Mouse (Mus musculus) MEL (cell line): ENCODE data around the gene Slc41a1. TPM values are rescaled to one million over a fixed set of nuclear protein-coding genes. Genes with fewer than 3 reads are reported as not detected.
A peak's percentile ranks its signal among the peaks of the same experiment; 100 is the strongest.

Experiments
- DNase-seq: peaks from one replicate; pipeline ENCODE4 v3.0.0; 2011; ENCODE audit warnings: low read depth, low spot score
- H3K27ac ChIP-seq: 2 replicates; pipeline ENCODE4 v1.5.1; 2012; ENCODE audit warnings: low read depth, mild to moderate bottlenecking, control low read depth, low read length, moderate library complexity; ENCODE audit not compliant: control insufficient read depth
- H3K27me3 ChIP-seq, 2 experiments: fragments of 150-350 bp in 1 of 2; sonication (generic) in 1 of 2; 2 replicates each; pipeline ENCODE4 v1.6.1; 2012; ENCODE audit warnings: low read length in 2 of 2, mild to moderate bottlenecking in 2 of 2, improper control_type of control experiment in 1 of 2, moderate library complexity in 1 of 2; ENCODE audit not compliant: insufficient read depth in 2 of 2, control insufficient read depth in 1 of 2
- H3K36me3 ChIP-seq, 2 experiments: 2 replicates each; pipeline ENCODE4 v1.6.1; 2012 to 2014; ENCODE audit warnings: low read length in 2 of 2, improper control_type of control experiment in 1 of 2, inconsistent platforms in 1 of 2, mild to moderate bottlenecking in 1 of 2; ENCODE audit not compliant: insufficient read depth in 2 of 2, control insufficient read depth in 1 of 2
- H3K4me1 ChIP-seq, 2 experiments: fragments of 150-350 bp in 1 of 2; sonication (generic) in 1 of 2; 2 replicates each; pipeline ENCODE4 v1.6.1; 2012; ENCODE audit warnings: low read length in 2 of 2, improper control_type of control experiment in 1 of 2, mild to moderate bottlenecking in 1 of 2; ENCODE audit not compliant: insufficient read depth in 2 of 2, control insufficient read depth in 1 of 2
- H3K4me3 ChIP-seq, 2 experiments: fragments of 150-350 bp in 1 of 2; sonication (generic) in 1 of 2; 2 replicates each; pipeline ENCODE4 v1.5.1; 2012; ENCODE audit warnings: low read depth in 2 of 2, low read length in 2 of 2, mild to moderate bottlenecking in 2 of 2, moderate library complexity in 2 of 2, control low read depth in 1 of 2, improper control_type of control experiment in 1 of 2; ENCODE audit not compliant: control insufficient read depth in 1 of 2, insufficient read depth in 1 of 2
- H3K79me2 ChIP-seq: 2 replicates; pipeline ENCODE4 v1.6.1; 2012; ENCODE audit warnings: mild to moderate bottlenecking, low read length, moderate library complexity; ENCODE audit not compliant: control insufficient read depth, poor library complexity, insufficient read depth
- H3K9ac ChIP-seq: 2 replicates; pipeline ENCODE4 v1.6.1; 2012; ENCODE audit warnings: low read depth, mild to moderate bottlenecking, control low read depth, low read length, moderate library complexity; ENCODE audit not compliant: control insufficient read depth, poor library complexity, severe bottlenecking
- H3K9me3 ChIP-seq: fragments of 150-350 bp; sonication (generic); replicated peaks from 2 replicates; pipeline ENCODE4 v1.6.1; 2012; ENCODE audit warnings: mild to moderate bottlenecking, low read length, improper control_type of control experiment, moderate library complexity; ENCODE audit not compliant: insufficient read depth
- CHD1 ChIP-seq: IDR thresholded peaks from 2 replicates; pipeline ENCODE4 v1.6.1; 2012; ENCODE audit warnings: low read depth, mild to moderate bottlenecking, inconsistent platforms, low read length, improper control_type of control experiment
- CHD2 ChIP-seq: IDR thresholded peaks from 2 replicates; pipeline ENCODE4 v1.6.1; 2011; ENCODE audit warnings: low read length, improper control_type of control experiment
- CTCF ChIP-seq, 3 experiments: IDR thresholded peaks in 2 of 3; conservative IDR thresholded peaks in 1 of 3; 2 replicates each; pipeline ENCODE4 v1.5.1; 2011 to 2012; ENCODE audit warnings: low read length in 3 of 3, low read depth in 2 of 3, mild to moderate bottlenecking in 2 of 3, improper control_type of control experiment in 1 of 3, inconsistent platforms in 1 of 3, mixed read lengths in 1 of 3, moderate library complexity in 1 of 3; ENCODE audit not compliant: control insufficient read depth in 1 of 3, insufficient read depth in 1 of 3, poor library complexity in 1 of 3, severe bottlenecking in 1 of 3
- ELF1 ChIP-seq: IDR thresholded peaks from 2 replicates; pipeline ENCODE4 v1.6.1; 2014; ENCODE audit warnings: low read depth, mild to moderate bottlenecking, inconsistent platforms, low read length, improper control_type of control experiment, moderate library complexity
- EP300 ChIP-seq, 2 experiments: IDR thresholded peaks; 2 replicates each; pipeline ENCODE4 v1.6.1; 2011; ENCODE audit warnings: improper control_type of control experiment in 2 of 2, low read length in 2 of 2, low read depth in 1 of 2, mild to moderate bottlenecking in 1 of 2
- ETS1 ChIP-seq: IDR thresholded peaks from 2 replicates; pipeline ENCODE4 v1.6.1; 2012; ENCODE audit warnings: low read depth, mild to moderate bottlenecking, inconsistent platforms, low read length, improper control_type of control experiment, moderate library complexity
- GABPA ChIP-seq: IDR thresholded peaks from 2 replicates; pipeline ENCODE4 v1.6.1; 2012; ENCODE audit warnings: low read depth, mild to moderate bottlenecking, inconsistent platforms, low read length, improper control_type of control experiment, moderate library complexity
- MEF2A ChIP-seq: IDR thresholded peaks from 2 replicates; pipeline ENCODE4 v1.6.1; 2014; ENCODE audit warnings: low read depth, mild to moderate bottlenecking, inconsistent platforms, low read length, improper control_type of control experiment; ENCODE audit not compliant: poor library complexity, insufficient replicate concordance, severe bottlenecking; ENCODE audit errors: extremely low read depth
- MXI1 ChIP-seq: IDR thresholded peaks from 2 replicates; pipeline ENCODE4 v1.6.1; 2011; ENCODE audit warnings: mild to moderate bottlenecking, low read depth, low read length, improper control_type of control experiment
- MYB ChIP-seq: IDR thresholded peaks from 2 replicates; pipeline ENCODE4 v1.6.1; 2011; ENCODE audit warnings: mild to moderate bottlenecking, low read depth, low read length, improper control_type of control experiment
- POLR2A ChIP-seq, 2 experiments: IDR thresholded peaks; 2 replicates each; pipeline ENCODE4 v1.6.1; 2011 to 2012; ENCODE audit warnings: low read length in 2 of 2, mild to moderate bottlenecking in 2 of 2, control low read depth in 1 of 2, improper control_type of control experiment in 1 of 2, low read depth in 1 of 2, moderate library complexity in 1 of 2; ENCODE audit not compliant: control insufficient read depth in 1 of 2, insufficient read depth in 1 of 2, poor library complexity in 1 of 2
- POLR2AphosphoS2 ChIP-seq: IDR thresholded peaks from 2 replicates; pipeline ENCODE4 v1.6.1; 2011; ENCODE audit warnings: low read length, improper control_type of control experiment
- POLR2AphosphoS5 ChIP-seq: IDR thresholded peaks from 2 replicates; pipeline ENCODE4 v1.6.1; 2012; ENCODE audit warnings: low read depth, borderline replicate concordance, mild to moderate bottlenecking, inconsistent platforms, low read length, moderate library complexity, mixed read lengths
- RAD21 ChIP-seq: IDR thresholded peaks from 2 replicates; pipeline ENCODE4 v1.6.1; 2011; ENCODE audit warnings: mild to moderate bottlenecking, low read depth, low read length, improper control_type of control experiment
- RCOR1 ChIP-seq: IDR thresholded peaks from 2 replicates; pipeline ENCODE4 v1.6.1; 2012; ENCODE audit warnings: low read depth, mild to moderate bottlenecking, inconsistent platforms, low read length, improper control_type of control experiment
- SIN3A ChIP-seq: IDR thresholded peaks from 2 replicates; pipeline ENCODE4 v1.6.1; 2012; ENCODE audit warnings: low read length, improper control_type of control experiment, inconsistent platforms
- SMC3 ChIP-seq: IDR thresholded peaks from 2 replicates; pipeline ENCODE4 v1.6.1; 2011; ENCODE audit warnings: low read depth, low read length, improper control_type of control experiment
- UBTF ChIP-seq: IDR thresholded peaks from 2 replicates; pipeline ENCODE4 v1.6.1; 2012; ENCODE audit warnings: low read depth, mild to moderate bottlenecking, inconsistent platforms, low read length, improper control_type of control experiment, moderate library complexity, borderline replicate concordance; ENCODE audit not compliant: insufficient read depth
- ZC3H11A ChIP-seq: IDR thresholded peaks from 2 replicates; pipeline ENCODE4 v1.6.1; 2012; ENCODE audit warnings: low read depth, mild to moderate bottlenecking, inconsistent platforms, low read length, improper control_type of control experiment
- ZKSCAN1 ChIP-seq: IDR thresholded peaks from 2 replicates; pipeline ENCODE4 v1.6.1; 2012; ENCODE audit warnings: low read depth, mild to moderate bottlenecking, inconsistent platforms, low read length, improper control_type of control experiment, moderate library complexity
- ZNF384 ChIP-seq: IDR thresholded peaks from 2 replicates; pipeline ENCODE4 v1.6.1; 2012; ENCODE audit warnings: low read depth, mild to moderate bottlenecking, inconsistent platforms, low read length, improper control_type of control experiment
- polyA plus RNA-seq, 2 experiments: library from polyadenylated mRNA; stranded (reverse) in 1 of 2; unstranded in 1 of 2; fragments of >175 nt in 1 of 2; fragments of >200 nt in 1 of 2; gene quantifications; 2 replicates each; pipeline versions ENCODE4 v1.2.1 to v1.2.4; 2012; ENCODE audit warnings: low replicate concordance in 2 of 2, low read depth in 1 of 2; ENCODE audit not compliant: insufficient read length in 2 of 2, insufficient read depth in 1 of 2, missing spikeins in 1 of 2
- total RNA-seq: library from RNA; depleted of rRNA; stranded (reverse); fragments of 300-350 nt; gene quantifications from 2 replicates; pipeline ENCODE4 v1.2.3, GENCODE M21; 2012

Slc41a1 gene
- total and polyA plus RNA-seq, 3 experiments: 3.4 to 8.3 TPM; not detected in 1

- H3K4me1 ChIP-seq: peaks cover 0 to 2% of the 10 kb centered on the region in 2 experiments; a peak in 1 of 4 replicates
- H3K9me3 ChIP-seq: no peaks in the 10 kb centered on the region
- H3K79me2 ChIP-seq: no peaks in the 10 kb centered on the region
- H3K9ac ChIP-seq: no peak overlapping the region
- DNase-seq: peak; percentile 76
- no peaks in the 10 kb centered on the region for H3K36me3 ChIP-seq
- no peak overlapping the region for H3K4me3 ChIP-seq
- TF ChIP-seq ZC3H11A: peak; percentile 75
- TF ChIP-seq ZNF384: no peak
- no peak for TF ChIP-seq MYB
- TF ChIP-seq EP300 (IDR thresholded peaks at IDR 0.05; ENCODE audit: low read depth in 1 of 2, low read length in 2 of 2): no peak
- TF ChIP-seq CHD1: no peak
- peak; percentile 76 for TF ChIP-seq SMC3
- peak; percentile 52 to 91 (median 84) for TF ChIP-seq CTCF (IDR thresholded peaks at IDR 0.05 in 2 of 3, conservative IDR thresholded peaks at IDR 0.05 in 1 of 3; ENCODE audit: control insufficient read depth in 1 of 3, insufficient read depth in 1 of 3, low read depth in 2 of 3, low read length in 3 of 3, poor library complexity in 1 of 3, severe bottlenecking in 1 of 3)
- no peak for TF ChIP-seq RCOR1
- no peak for TF ChIP-seq POLR2AphosphoS2
- no peak for TF ChIP-seq MXI1
- peak; percentile 84 for TF ChIP-seq RAD21
- TF ChIP-seq ELF1: no peak
- TF ChIP-seq UBTF: no peak
- TF ChIP-seq GABPA: no peak
- no peak for TF ChIP-seq ZKSCAN1
- TF ChIP-seq, all 39 proteins: peak for 4
- H3K27me3 ChIP-seq: peaks cover under 1 to 10% of the 10 kb centered on the region in 2 experiments
- H3K27ac ChIP-seq: no peak overlapping the region
These were observed 55.5 kb downstream of the Slc41a1 start for GRCm38 (mm10) chr1:131882787-131883186.

GRCm38 (mm10) chr1:131886173-131886572 lies 58.9 kb downstream of the Slc41a1 start:
- H3K4me3 ChIP-seq: no peak overlapping the region
- H3K36me3 ChIP-seq: no peaks in the 10 kb centered on the region
- H3K9ac ChIP-seq: no peak overlapping the region
- TF ChIP-seq CHD2: no peak
- no peak for TF ChIP-seq MEF2A
- no peak for TF ChIP-seq POLR2AphosphoS5
- no peak for TF ChIP-seq POLR2A (IDR thresholded peaks at IDR 0.05; ENCODE audit: control insufficient read depth in 1 of 2, insufficient read depth in 1 of 2, low read depth in 1 of 2, low read length in 2 of 2, poor library complexity in 1 of 2)
- TF ChIP-seq ETS1: no peak
- no peak for TF ChIP-seq SIN3A
- TF ChIP-seq ZC3H11A: no peak
- peaks cover 3 to 13% of the 10 kb centered on the region in 2 experiments for H3K27me3 ChIP-seq
- no peaks in the 10 kb centered on the region for H3K79me2 ChIP-seq
- H3K9me3 ChIP-seq: no peaks in the 10 kb centered on the region
- peaks cover 2 to 4% of the 10 kb centered on the region in 2 experiments; a peak in 3 of 4 replicates for H3K4me1 ChIP-seq
- no peak overlapping the region for H3K27ac ChIP-seq
- DNase-seq: no peak
